Mouse (Mus musculus): ENCODE measurements around the gene Fam180a. TPM values are rescaled to one million over a fixed set of nuclear protein-coding genes. Genes with fewer than 3 reads are reported as not detected.

Fam180a gene
- total RNA-seq, 2 experiments from 2014 or later, result 5.0 to 6.6 TPM

GRCm38 (mm10) chr6:35321105-35321504, 4.8 kb downstream of the Fam180a start:
- intact Hi-C loops (cut with DNase I), result no loop called here
- DNase-seq (ENCODE audit: low spot score in 2 of 2), result no peak

GRCm38 (mm10) chr6:35319850-35320249, 6.1 kb downstream of the Fam180a start:
- intact Hi-C loops (cut with DNase I), result no loop called here
- no peak for DNase-seq (ENCODE audit: low spot score in 2 of 2)

GRCm38 (mm10) chr6:35313520-35313919, 12.4 kb downstream of the Fam180a start:
- DNase-seq (ENCODE audit: low spot score in 2 of 2), result no peak
- intact Hi-C loops (cut with DNase I), result no loop called here

- DNase-seq (ENCODE audit: low spot score in 2 of 2), result no peak
- intact Hi-C loops (cut with DNase I), result no loop called here
These were observed 16.5 kb downstream of the Fam180a start for GRCm38 (mm10) chr6:35309406-35309805.

GRCm38 (mm10) chr6:35308037-35308436, 17.9 kb downstream of the Fam180a start, which contains the start of gene Slc13a4:
Gene Slc13a4, minus strand, starts transcription at chr6:35308131.
- intact Hi-C loops (cut with DNase I), result no loop called here
- DNase-seq (ENCODE audit: low spot score in 2 of 2), result no peak

GRCm38 (mm10) chr6:35307136-35307535, 18.8 kb downstream of the Fam180a start:
- intact Hi-C loops (cut with DNase I), result no loop called here
- DNase-seq (ENCODE audit: low spot score in 2 of 2), result no peak

- intact Hi-C loops (cut with DNase I), result no loop called here
- DNase-seq (ENCODE audit: low spot score in 2 of 2), result no peak
These were observed 22.5 kb downstream of the Fam180a start for GRCm38 (mm10) chr6:35303355-35303900.

- intact Hi-C loops (cut with DNase I), result no loop called here
- DNase-seq (ENCODE audit: low spot score in 2 of 2), result no peak
These were observed 23.4 kb downstream of the Fam180a start for GRCm38 (mm10) chr6:35302581-35302980.

GRCm38 (mm10) chr6:35298323-35298722, 27.6 kb downstream of the Fam180a start:
- peak in 1 of 2 experiments; percentile 48 for DNase-seq (ENCODE audit: low spot score in 2 of 2)
- intact Hi-C loops (cut with DNase I), result no loop called here

GRCm38 (mm10) chr6:35297516-35298227, 28.3 kb downstream of the Fam180a start:
- DNase-seq (ENCODE audit: low spot score in 2 of 2), result no peak
- intact Hi-C loops (cut with DNase I), result no loop called here

GRCm38 (mm10) chr6:35297001-35297400, 28.9 kb downstream of the Fam180a start:
- intact Hi-C loops (cut with DNase I), result no loop called here
- DNase-seq (ENCODE audit: low spot score in 2 of 2), result peak in 1 of 2 experiments; percentile 33

- peak in 1 of 2 experiments; percentile 40 for DNase-seq (ENCODE audit: low spot score in 2 of 2)
- intact Hi-C loops (cut with DNase I), result no loop called here
These were observed 31.0 kb downstream of the Fam180a start for GRCm38 (mm10) chr6:35294964-35295363.

GRCm38 (mm10) chr6:35289676-35290075, 36.3 kb downstream of the Fam180a start:
- intact Hi-C loops (cut with DNase I), result loop anchor here (2.0 kb wide), 1 partner anchor 37 kb away; no protein-coding TSS in a partner anchor
- no peak for DNase-seq (ENCODE audit: low spot score in 2 of 2)

GRCm38 (mm10) chr6:35288920-35289319, 37.0 kb downstream of the Fam180a start:
- peak in 1 of 2 experiments; percentile 11 for DNase-seq (ENCODE audit: low spot score in 2 of 2)

GRCm38 (mm10) chr6:35288114-35288761, 37.7 kb downstream of the Fam180a start:
- intact Hi-C loops (cut with DNase I), result loop anchor here (2.0 kb wide), 1 partner anchor 35 kb away; no protein-coding TSS in a partner anchor
- DNase-seq (ENCODE audit: low spot score in 2 of 2), result peak; percentile 37 to 46

More at GRCm38 (mm10) chr6:35288920-35289319, 37.0 kb downstream of the Fam180a start:
- intact Hi-C loops (cut with DNase I), result loop anchor here (2.0 kb wide), 1 partner anchor 36 kb away; no protein-coding TSS in a partner anchor

- intact Hi-C loops (cut with DNase I), result no loop called here
- DNase-seq (ENCODE audit: low spot score in 2 of 2), result no peak
These were observed 46.6 kb downstream of the Fam180a start for GRCm38 (mm10) chr6:35279306-35279705.

GRCm38 (mm10) chr6:35277903-35278587, 47.9 kb downstream of the Fam180a start:
- no peak for DNase-seq (ENCODE audit: low spot score in 2 of 2)
- intact Hi-C loops (cut with DNase I), result no loop called here

- DNase-seq (ENCODE audit: low spot score in 2 of 2), result no peak
- intact Hi-C loops (cut with DNase I), result no loop called here
These were observed 52.4 kb downstream of the Fam180a start for GRCm38 (mm10) chr6:35273391-35274082.

All from left cerebral cortex, postnatal 25 days (tissue).